Mouse (Mus musculus) forelimb bud, embryonic 11.5 days (tissue): Measurements from ENCODE around the gene Olfr1277.

Experiments
- DNase-seq: peaks from one replicate; pipeline ENCODE4 v3.0.0-alpha.2; 2012; ENCODE audit warnings: low read depth, low spot score

The Olfr1277 gene

GRCm38 (mm10) chr2:111274006-111274405, at the start of gene Olfr1277:
Olfr1277 (minus strand) TSS chr2:111274106.
- no peak for DNase-seq

- no peak for DNase-seq
These were observed 39.8 kb upstream of the Olfr1277 start, which contains the start of gene Olfr1280 for GRCm38 (mm10) chr2:111313717-111314116. Olfr1280 (plus strand) TSS chr2:111314017.

- DNase-seq, result no peak
These were observed 26.5 kb upstream of the Olfr1277 start, which contains the start of gene Olfr1279 for GRCm38 (mm10) chr2:111300374-111300773. Olfr1279 (plus strand) TSS chr2:111300635.

- no peak for DNase-seq
These were observed 24.6 kb upstream of the Olfr1277 start for GRCm38 (mm10) chr2:111298541-111298940.

- no peak for DNase-seq
These were observed 15.9 kb upstream of the Olfr1277 start, which contains the start of gene Olfr1278 for GRCm38 (mm10) chr2:111289836-111290235. Olfr1278 (plus strand) TSS chr2:111290136.

GRCm38 (mm10) chr2:111254216-111254615, 19.7 kb downstream of the Olfr1277 start, which contains the start of gene Olfr1276:
Olfr1276 (plus strand) TSS chr2:111254516.
- no peak for DNase-seq

GRCm38 (mm10) chr2:111235186-111235585, 38.7 kb downstream of the Olfr1277 start, which contains the start of gene Olfr1275:
Olfr1275 (minus strand) TSS chr2:111235286.
- DNase-seq, result no peak

- DNase-seq, result no peak
These were observed 44.4 kb downstream of the Olfr1277 start, which contains the start of gene 4930430A15Rik for GRCm38 (mm10) chr2:111229502-111229901. 4930430A15Rik (minus strand) TSS chr2:111229602.
